Comparison of ENCODE assay signal across 8 mouse cellular contexts in the genomic region with DNA sequence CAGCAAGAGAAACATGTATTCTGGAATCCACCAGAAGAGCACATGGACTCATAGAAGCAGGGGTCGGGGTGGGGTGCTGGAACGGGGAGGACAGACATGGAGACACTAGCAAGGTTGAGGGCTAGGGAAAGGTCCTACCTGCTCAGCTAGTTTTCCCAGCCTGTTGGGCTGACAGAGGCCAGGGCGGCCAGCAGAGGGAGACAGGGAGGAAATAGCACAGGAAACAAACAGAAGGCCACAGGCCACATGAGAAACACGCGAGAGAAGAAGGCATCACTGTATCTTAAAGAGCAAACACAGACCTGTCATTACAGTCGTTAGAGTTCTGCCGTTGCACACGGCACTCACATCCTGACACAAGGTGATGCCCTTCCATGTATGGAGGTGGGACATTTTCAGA. TPM values are rescaled to one million over a fixed set of nuclear protein-coding genes. Genes with fewer than 3 reads are reported as not detected.
DNase-seq lines count a peak whose midpoint lies in the region; ATAC-seq and TF ChIP-seq lines count a peak whose summit lies in the region.

No protein-coding gene starts in this region.

- H3K9me3 ChIP-seq in liver, postnatal 0 days (ENCODE audit: low read length) = no peaks in the 10 kb centered on the region

- H3K36me3 ChIP-seq in liver, postnatal 0 days (replicated peaks; ENCODE audit: insufficient read depth, low read length) = peaks cover 17% of the 10 kb centered on the region
- H3K36me3 ChIP-seq in splenic B cell, adult 2 months (ENCODE audit: control insufficient read depth, insufficient read depth, low read length, poor library complexity, severe bottlenecking) = no peaks in the 10 kb centered on the region

- peak; percentile 66 for TF ChIP-seq CTCF in liver, postnatal 0 days (IDR thresholded peaks at IDR 0.05; ENCODE audit: low read depth)

- no peak overlapping the region for H3K4me3 ChIP-seq in liver, postnatal 0 days (ENCODE audit: low read depth, low read length)

- 40% methylated on average over 8 of the region's 8 CpGs for WGBS in liver, postnatal 0 days (ENCODE audit: insufficient replicate concordance)

- no peaks in the 10 kb centered on the region for H3K27me3 ChIP-seq in liver, postnatal 0 days (ENCODE audit: insufficient read depth, low read length)
- H3K27me3 ChIP-seq in splenic B cell, adult 2 months (ENCODE audit: control insufficient read depth, insufficient read depth, low read length, poor library complexity, severe bottlenecking) = no peaks in the 10 kb centered on the region; the same call in 1 of the 2 replicates

- peak; percentile 24 to 46 for DNase-seq in cerebellum, postnatal 14 days
- DNase-seq in cerebellum, postnatal 36 days = no peak
- DNase-seq in ovary, postnatal 36 days (ENCODE audit: low spot score) = peak; percentile 31
- DNase-seq in ovary, adult 18-20 months (ENCODE audit: low spot score) = no peak
- DNase-seq in c-Kit-positive CD71-positive TER-119-positive erythroid progenitor cells, embryonic 14.5 days (ENCODE audit: low spot score) = peak; percentile 3
- peak; percentile 35 for DNase-seq in liver, postnatal 0 days
- DNase-seq in splenic B cell, adult 2 months (ENCODE audit: low read depth, low spot score) = peak; percentile 52
- no peak for DNase-seq in yolk sac, embryonic 10.5 days (ENCODE audit: low spot score)

- no peaks in the 10 kb centered on the region for H3K4me1 ChIP-seq in liver, postnatal 0 days (ENCODE audit: insufficient read depth)

- no peak overlapping the region for H3K27ac ChIP-seq in liver, postnatal 0 days (ENCODE audit: low read depth)

- no peak for TF ChIP-seq EP300 in liver, postnatal 0 days (IDR thresholded peaks at IDR 0.05; ENCODE audit: low read depth)

- no peak for ATAC-seq in liver, postnatal 0 days

- H3K9ac ChIP-seq in liver, postnatal 0 days (replicated peaks) = no peak overlapping the region

- H3K4me2 ChIP-seq in liver, postnatal 0 days (ENCODE audit: low read depth, low read length) = no peak overlapping the region

RNA-seq across cellular contexts. Expression of a gene that starts 17.6 kb away (rescaled TPM):
- 0.14 and 0.23 TPM in 2 replicates for polyA plus RNA-seq in liver, postnatal 0 days (2015; fragmentation: Nextera tagmentation; extraction: Ambion mirVana)

RNA-seq across cellular contexts. Expression of a gene that starts 33.6 kb away (rescaled TPM):
- polyA plus RNA-seq in liver, postnatal 0 days (2015; fragmentation: Nextera tagmentation; extraction: Ambion mirVana) = 2.7 and 3.0 TPM in 2 replicates

Comparison
In these comparisons a context has a peak if more than half of its experiments do, and no peak if none do; other contexts are left out.
1. DNase-seq: peak in cerebellum, postnatal 14 days (2 of 2), ovary, postnatal 36 days (single experiment), c-Kit-positive CD71-positive TER-119-positive erythroid progenitor cells, embryonic 14.5 days (single experiment), liver, postnatal 0 days (single experiment) and splenic B cell, adult 2 months (single experiment); none in cerebellum, postnatal 36 days (0 of 2), ovary, adult 18-20 months (single experiment) and yolk sac, embryonic 10.5 days (single experiment).